In the genomic region with DNA sequence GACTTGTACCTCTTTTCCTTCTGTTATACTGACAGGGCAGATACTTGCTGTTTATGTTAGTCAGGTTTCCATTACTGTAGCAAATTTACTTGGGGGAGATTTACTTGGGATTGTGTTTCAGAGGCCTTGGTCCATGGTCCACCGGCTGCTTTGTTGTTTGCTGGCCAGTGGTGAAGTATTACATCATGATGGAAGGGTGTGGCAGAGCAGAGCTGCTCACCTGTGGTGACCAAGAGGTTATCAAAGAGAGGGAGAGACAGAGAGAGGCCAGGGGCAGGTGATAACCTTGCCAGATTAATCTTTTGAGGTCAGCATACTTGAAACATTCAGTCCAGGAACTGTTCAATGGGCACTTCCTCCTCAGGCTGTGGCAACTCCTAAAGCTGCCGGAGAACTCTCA, we compare ENCODE assay signal across 23 mouse cellular contexts. TPM values are rescaled to one million over a fixed set of nuclear protein-coding genes. Genes with fewer than 3 reads are reported as not detected.
"Had no signal": no experiment of that assay in that cellular context is flagged by ENCODE, and none has a peak within 500 bp of the region (broad histone marks: within the 10 kb centered on the region; RNA-seq: fewer than 3 reads in every experiment).

No protein-coding gene starts in this region.

- H3K4me2 ChIP-seq: liver, embryonic 15.5 days; lung, embryonic 14.5 days; midbrain, embryonic 11.5 days; midbrain, embryonic 13.5 days; midbrain, embryonic 15.5 days; neural tube, embryonic 12.5 days had no signal

- H3K9ac ChIP-seq: liver, embryonic 15.5 days; lung, embryonic 14.5 days; midbrain, embryonic 13.5 days; midbrain, embryonic 15.5 days; neural tube, embryonic 12.5 days had no signal

- H3K27ac ChIP-seq: liver, embryonic 15.5 days; macrophage; midbrain, embryonic 13.5 days; midbrain, embryonic 15.5 days; neural tube, embryonic 12.5 days had no signal

- H3K9me3 ChIP-seq: liver, embryonic 15.5 days; megakaryocyte, embryonic 14.5 days; midbrain, embryonic 13.5 days; midbrain, embryonic 15.5 days; neural tube, embryonic 12.5 days had no signal

- H3K27me3 ChIP-seq: midbrain, embryonic 15.5 days; neural tube, embryonic 12.5 days had no signal

- H3K36me3 ChIP-seq: liver, embryonic 15.5 days; midbrain, embryonic 13.5 days; midbrain, embryonic 15.5 days; neural tube, embryonic 12.5 days had no signal

- H3K4me3 ChIP-seq: liver, embryonic 15.5 days; megakaryocyte, embryonic 14.5 days; midbrain, embryonic 13.5 days; midbrain, embryonic 15.5 days; neural tube, embryonic 12.5 days had no signal

- H3K4me1 ChIP-seq: liver, embryonic 15.5 days; megakaryocyte, embryonic 14.5 days; midbrain, embryonic 13.5 days; midbrain, embryonic 15.5 days had no signal

- ATAC-seq: midbrain, embryonic 13.5 days; midbrain, embryonic 15.5 days had no signal

- DNase-seq: lung, adult 18-20 months; lung, embryonic 14.5 days; lung, postnatal 14 days; lung, postnatal 36 days; right cerebral cortex, postnatal 14 days; thymus, adult 18-20 months; thymus, postnatal 14 days; thymus, postnatal 36 days had no signal

RNA-seq across cellular contexts. Expression of a gene that starts 3.0 kb away (rescaled TPM):
- polyA plus RNA-seq: liver, adult 2 months; liver, embryonic 15.5 days; lung, embryonic 14.5 days; lung, embryonic 16.5 days; macrophage; midbrain, embryonic 11.5 days; midbrain, embryonic 13.5 days; midbrain, embryonic 15.5 days; midbrain, postnatal 0 days; neural tube, embryonic 12.5 days; neural tube, embryonic 14.5 days; spleen, adult 2 months; stomach, embryonic 14.5 days; stomach, embryonic 16.5 days; thymus, postnatal 0 days had no signal

RNA-seq across cellular contexts. Expression of a gene that starts 7.3 kb away (rescaled TPM):
- polyA plus RNA-seq: liver, adult 2 months; macrophage; spleen, adult 2 months had no signal
